Mouse (Mus musculus) liver, adult 2 months (tissue): ENCODE measurements around the gene Ina.

Experiments used
- CTCF ChIP-seq: fragments of 200-500 bp; IDR thresholded peaks from 2 replicates; pipeline ENCODE4 v1.5.1; 2011; ENCODE audit warnings: low read depth, low read length, control low read depth
- POLR2A ChIP-seq: fragments of 200-500 bp; IDR thresholded peaks from 2 replicates; pipeline ENCODE4 v1.6.1; 2011; ENCODE audit warnings: low read length, control low read depth; ENCODE audit not compliant: insufficient read depth; ENCODE audit errors: extremely low read depth

- TF ChIP-seq CTCF (no peak), POLR2A (no peak)
Observed at GRCm38 (mm10) chr19:46965496-46965895, 49.0 kb upstream of the Ina start.
